Mouse (Mus musculus): ENCODE data around the gene Vma21. TPM values are rescaled to one million over a fixed set of nuclear protein-coding genes. Genes with fewer than 3 reads are reported as not detected.
A peak's percentile ranks its signal among the peaks of the same experiment; 100 is the strongest.

Gene Vma21
- total RNA-seq (2021): 10 to 100 TPM; 27.5 to 32.8 TPM

GRCm38 (mm10) chrX:71815631-71816345, at the start of gene Vma21:
Gene Vma21 (plus strand): TSS chrX:71815924.
- DNase-seq: peak; percentile 10

GRCm38 (mm10) chrX:71767909-71768308, 47.8 kb upstream of the Vma21 start:
- intact Hi-C loops (cut with DNase I): no loop called here

More at GRCm38 (mm10) chrX:71815631-71816345, at the start of gene Vma21:
- intact Hi-C loops (cut with DNase I): no loop called here

GRCm38 (mm10) chrX:71791106-71791505, 24.6 kb upstream of the Vma21 start:
- DNase-seq: no peak
- intact Hi-C loops (cut with DNase I): no loop called here

More at GRCm38 (mm10) chrX:71767909-71768308, 47.8 kb upstream of the Vma21 start:
- no peak for DNase-seq

GRCm38 (mm10) chrX:71797766-71798165, 18.0 kb upstream of the Vma21 start:
- no peak for DNase-seq

GRCm38 (mm10) chrX:71798883-71799282, 16.8 kb upstream of the Vma21 start:
- intact Hi-C loops (cut with DNase I): no loop called here
- DNase-seq: no peak

More at GRCm38 (mm10) chrX:71797766-71798165, 18.0 kb upstream of the Vma21 start:
- intact Hi-C loops (cut with DNase I): no loop called here

GRCm38 (mm10) chrX:71811966-71812835, 3.5 kb upstream of the Vma21 start:
- DNase-seq: no peak
- intact Hi-C loops (cut with DNase I): no loop called here

- peak; percentile 92 for DNase-seq
- intact Hi-C loops (cut with DNase I): no loop called here
Observed at GRCm38 (mm10) chrX:71816401-71816857, 705 bp downstream of the Vma21 start.

- intact Hi-C loops (cut with DNase I): no loop called here
- no peak for DNase-seq
Observed at GRCm38 (mm10) chrX:71816931-71817361, 1.2 kb downstream of the Vma21 start.

GRCm38 (mm10) chrX:71838911-71839310, 23.2 kb downstream of the Vma21 start:
- DNase-seq: no peak
- intact Hi-C loops (cut with DNase I): no loop called here

GRCm38 (mm10) chrX:71846696-71847095, 31.0 kb downstream of the Vma21 start:
- no peak for DNase-seq
- intact Hi-C loops (cut with DNase I): no loop called here

- peak; percentile 0 for DNase-seq
- intact Hi-C loops (cut with DNase I): no loop called here
Observed at GRCm38 (mm10) chrX:71853798-71854197, 38.1 kb downstream of the Vma21 start.

Other genes starting within 250 kb of the Vma21 start
- gene Gpr50, start 152.3 kb upstream of the Vma21 start, total RNA-seq (2021): 1 to 10 TPM in 1 of 2 experiments, under 1 TPM in 1; 0.80 to 1.4 TPM
- under 1 TPM; 0.79 to 0.82 TPM for gene Gm1141, start 105.1 kb downstream of the Vma21 start, total RNA-seq (2021)
- gene Prrg3, start 146.7 kb downstream of the Vma21 start, total RNA-seq (2021): 10 to 100 TPM; 28.3 to 33.4 TPM
- gene Fate1, start 157.1 kb downstream of the Vma21 start, total RNA-seq (2021): not detected
- under 1 TPM; 0.32 to 0.44 TPM for gene Cnga2, start 175.9 kb downstream of the Vma21 start, total RNA-seq (2021)

All from left cerebral cortex, postnatal 4 days (tissue).